Mouse (Mus musculus): ENCODE results near the gene Pabpn1.
"Not testable (repeated sequence)": the region's sequence is repeated elsewhere in the genome, so short reads cannot be mapped to it uniquely, and the experiment has no call there.

Gene Pabpn1

GRCm38 (mm10) chr14:54936831-54937160 is 44.5 kb downstream of the Pabpn1 start:
- DNase-seq (ENCODE audit: low spot score), result no peak

- DNase-seq (ENCODE audit: low spot score), result no peak
These were observed 45.3 kb downstream of the Pabpn1 start for GRCm38 (mm10) chr14:54937361-54938182.

- no peak for DNase-seq (ENCODE audit: low spot score)
These were observed 46.3 kb downstream of the Pabpn1 start for GRCm38 (mm10) chr14:54938431-54939219.

GRCm38 (mm10) chr14:54939434-54940175 is 47.3 kb downstream of the Pabpn1 start:
- DNase-seq (ENCODE audit: low spot score), result peak; percentile 39

- no peak for DNase-seq (ENCODE audit: low spot score)
These were observed 47.9 kb downstream of the Pabpn1 start for GRCm38 (mm10) chr14:54940176-54940530.

- no peak for DNase-seq (ENCODE audit: low spot score)
These were observed 49.0 kb downstream of the Pabpn1 start for GRCm38 (mm10) chr14:54941024-54941978.

GRCm38 (mm10) chr14:54942479-54942878 is 50.2 kb downstream of the Pabpn1 start:
- no peak for DNase-seq (ENCODE audit: low spot score)

GRCm38 (mm10) chr14:54943971-54944370 is 51.7 kb downstream of the Pabpn1 start:
- DNase-seq (ENCODE audit: low spot score), result no peak

GRCm38 (mm10) chr14:54944939-54945338 is 52.6 kb downstream of the Pabpn1 start:
- DNase-seq (ENCODE audit: low spot score), result no peak

GRCm38 (mm10) chr14:54945975-54946704 is 53.8 kb downstream of the Pabpn1 start:
- DNase-seq (ENCODE audit: low spot score), result no peak

- not testable (repeated sequence) for DNase-seq (ENCODE audit: low spot score)
These were observed 54.7 kb downstream of the Pabpn1 start for GRCm38 (mm10) chr14:54947008-54947407.
